Mouse (Mus musculus): ENCODE measurements around the gene Klk13.

DNA sequence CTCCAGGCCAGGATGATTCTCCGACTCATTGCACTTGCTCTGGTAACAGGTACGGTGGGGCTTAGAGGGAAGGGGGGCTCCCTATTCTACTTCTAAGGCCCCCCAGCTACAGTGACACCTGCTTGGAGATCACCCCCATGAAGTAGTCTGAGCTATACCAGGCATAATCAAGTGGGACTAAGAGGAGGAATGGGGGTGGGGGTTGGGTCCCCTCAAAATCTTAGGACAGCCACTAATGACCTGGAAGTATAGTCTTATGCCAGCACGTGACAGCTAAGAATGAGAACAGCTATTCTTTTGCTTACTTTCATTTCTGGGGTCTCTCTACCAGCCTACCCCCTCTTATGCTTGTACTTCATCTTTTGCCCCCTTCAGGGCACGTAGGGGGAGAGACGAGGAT, 64.1 kb downstream of the Klk13 start:
- no peak for TF ChIP-seq CTCF (IDR thresholded peaks at IDR 0.05; ENCODE audit: borderline replicate concordance, control insufficient read depth, extremely low read depth, insufficient read depth, low read length, poor library complexity)
- TF ChIP-seq POLR2A (IDR thresholded peaks at IDR 0.05; ENCODE audit: control insufficient read depth, extremely low read depth, insufficient read depth, low read length, poor library complexity) = no peak
